Mouse (Mus musculus) right cerebral cortex, postnatal 10 days (tissue): ENCODE results near the gene Xylt1.

ENCODE experiments used
- DNase-seq, 2 experiments: peaks; one replicate each; pipeline ENCODE4 v3.0.0; 2021; ENCODE audit warnings: low spot score in 2 of 2

Xylt1 gene

DNA sequence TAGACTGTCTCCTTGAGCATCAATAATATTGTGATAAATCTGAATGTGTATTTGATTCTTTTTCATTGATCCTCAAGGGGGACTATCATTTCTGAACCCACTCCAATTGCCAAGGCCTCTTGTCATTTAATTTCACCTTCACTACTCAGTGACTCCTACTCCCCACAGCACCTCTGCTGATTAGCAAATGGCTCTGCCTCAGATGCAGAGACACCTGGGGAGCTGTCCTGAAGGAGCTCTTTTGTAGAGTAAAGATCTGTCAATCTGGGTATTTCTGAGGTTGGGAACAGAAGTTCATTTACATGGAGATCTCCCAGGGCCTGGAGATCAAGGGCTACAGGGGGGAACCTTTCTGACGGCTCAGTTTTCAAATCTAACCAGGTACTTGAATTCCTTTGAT lies 98.2 kb downstream of the Xylt1 start:
- no peak for DNase-seq

GRCm38 (mm10) chr7:117480831-117481230 lies 100.1 kb downstream of the Xylt1 start:
- no peak for DNase-seq

DNA sequence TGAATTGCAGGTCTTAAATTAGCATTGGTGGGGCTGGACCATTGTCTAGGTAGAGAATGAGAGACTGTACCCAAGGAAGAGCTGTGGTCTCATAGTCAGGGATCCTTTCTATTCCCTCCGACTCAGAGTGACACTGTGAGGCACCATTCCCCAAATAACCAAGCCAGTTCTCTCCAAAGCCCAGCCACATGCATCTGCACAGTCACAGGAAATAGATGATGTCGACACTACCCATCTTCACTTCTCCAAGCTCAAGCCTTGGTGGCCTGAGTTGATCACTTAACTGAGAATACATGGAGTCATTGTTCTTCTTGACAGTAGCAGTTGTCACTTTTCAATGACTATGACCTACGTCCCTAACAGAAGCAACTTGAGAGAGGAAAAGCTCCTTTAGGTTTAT lies 100.6 kb downstream of the Xylt1 start:
- DNase-seq: no peak

DNA sequence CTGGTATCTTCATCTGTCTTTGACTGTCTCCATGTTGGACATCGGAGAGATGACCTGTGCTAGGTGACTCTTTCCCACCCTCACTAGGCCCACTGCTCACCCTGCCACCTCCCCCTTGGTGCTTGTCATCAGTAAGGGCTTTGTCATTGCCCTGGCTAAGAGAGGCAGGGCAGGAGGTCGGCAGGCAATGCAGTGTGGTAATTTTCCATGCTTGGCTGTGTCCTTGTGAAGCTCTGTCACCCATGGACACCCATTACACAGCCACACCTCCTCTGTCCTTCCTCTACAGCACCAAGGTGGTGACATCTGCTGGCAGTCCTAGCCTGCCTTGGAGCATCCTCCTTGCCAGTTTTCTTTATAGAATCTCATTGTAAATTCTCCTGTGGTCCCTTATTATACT lies 101.9 kb downstream of the Xylt1 start:
- DNase-seq: no peak

- DNase-seq: no peak
Measured at GRCm38 (mm10) chr7:117484589-117484988, 103.8 kb downstream of the Xylt1 start.

- DNase-seq: no peak
Measured at GRCm38 (mm10) chr7:117484989-117485536, 104.3 kb downstream of the Xylt1 start.

GRCm38 (mm10) chr7:117486425-117487172 lies 105.8 kb downstream of the Xylt1 start:
- no peak for DNase-seq

- DNase-seq: no peak
Measured at GRCm38 (mm10) chr7:117487173-117487490, 106.4 kb downstream of the Xylt1 start.

- DNase-seq: no peak
Measured at GRCm38 (mm10) chr7:117489973-117490372, 109.2 kb downstream of the Xylt1 start.

DNA sequence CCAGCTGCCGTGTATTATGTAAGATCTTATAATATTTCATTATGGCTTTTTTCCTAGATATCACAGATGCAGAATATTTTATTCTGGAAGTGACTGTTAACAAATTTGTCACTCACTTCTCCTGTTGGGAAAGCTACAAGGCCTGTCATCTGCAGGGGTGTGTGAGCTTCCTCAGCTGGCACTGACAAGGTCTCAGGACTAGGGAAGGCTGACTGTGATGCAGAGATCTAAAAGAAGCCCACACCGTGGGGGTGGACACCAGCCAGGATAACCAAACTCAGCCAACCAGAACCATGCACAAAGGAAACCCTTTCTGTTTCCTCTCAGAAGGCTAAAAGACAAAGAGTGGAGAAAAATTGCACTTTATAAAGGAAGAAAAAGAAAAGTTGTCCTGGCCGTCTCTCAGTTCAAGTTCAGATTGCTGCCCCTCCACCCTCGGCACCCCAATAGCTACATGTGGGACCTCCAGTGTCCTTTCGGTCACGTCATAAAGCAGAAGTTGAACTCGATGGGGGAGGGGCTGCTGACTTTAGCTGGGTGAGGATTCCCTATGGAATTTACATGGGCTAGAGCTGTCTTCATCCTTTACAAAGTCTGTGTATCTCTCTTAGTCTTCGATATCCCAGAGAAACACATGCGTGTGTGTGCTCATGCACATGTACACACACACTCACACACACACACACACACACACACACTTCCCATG lies 109.9 kb downstream of the Xylt1 start:
- DNase-seq: no peak

DNA sequence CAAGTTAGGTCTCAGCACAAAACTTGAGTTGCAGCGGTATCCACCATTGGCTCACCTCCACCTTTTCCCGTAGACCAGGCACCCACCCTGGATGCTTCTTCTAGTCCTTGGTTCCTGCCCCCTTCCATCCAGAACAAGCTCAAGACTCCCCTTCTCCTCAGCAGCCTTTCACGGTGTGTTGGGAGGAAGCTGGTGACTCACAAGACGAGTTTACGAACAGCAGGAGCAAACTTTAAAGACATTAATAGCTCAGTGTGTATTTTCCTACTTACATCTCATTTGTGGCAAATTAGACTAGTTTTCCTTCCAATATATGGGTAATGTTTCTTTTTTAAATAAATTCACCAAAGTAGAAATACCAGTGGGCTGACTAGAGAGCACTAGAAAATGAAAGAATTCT lies 110.7 kb downstream of the Xylt1 start:
- DNase-seq: no peak

DNA sequence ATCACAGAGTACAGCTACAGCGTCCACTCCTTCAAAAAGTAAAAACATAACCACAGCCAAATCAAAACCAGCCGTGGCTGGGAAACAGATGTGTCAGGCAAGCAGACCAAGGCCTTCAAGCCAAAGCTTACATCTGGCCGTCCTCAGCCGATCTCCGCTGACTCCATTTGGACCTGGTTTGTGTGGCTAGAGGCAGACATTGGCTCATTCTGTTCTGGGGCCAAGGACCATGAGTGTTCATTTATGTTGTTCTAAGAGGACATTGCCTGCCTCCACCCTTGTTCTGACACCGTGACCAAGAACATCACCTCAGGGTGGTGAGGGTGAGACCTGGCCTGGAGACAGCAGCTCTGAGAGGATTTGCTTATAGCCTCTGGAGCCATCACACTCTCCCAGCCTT lies 113.4 kb downstream of the Xylt1 start:
- no peak for DNase-seq

DNA sequence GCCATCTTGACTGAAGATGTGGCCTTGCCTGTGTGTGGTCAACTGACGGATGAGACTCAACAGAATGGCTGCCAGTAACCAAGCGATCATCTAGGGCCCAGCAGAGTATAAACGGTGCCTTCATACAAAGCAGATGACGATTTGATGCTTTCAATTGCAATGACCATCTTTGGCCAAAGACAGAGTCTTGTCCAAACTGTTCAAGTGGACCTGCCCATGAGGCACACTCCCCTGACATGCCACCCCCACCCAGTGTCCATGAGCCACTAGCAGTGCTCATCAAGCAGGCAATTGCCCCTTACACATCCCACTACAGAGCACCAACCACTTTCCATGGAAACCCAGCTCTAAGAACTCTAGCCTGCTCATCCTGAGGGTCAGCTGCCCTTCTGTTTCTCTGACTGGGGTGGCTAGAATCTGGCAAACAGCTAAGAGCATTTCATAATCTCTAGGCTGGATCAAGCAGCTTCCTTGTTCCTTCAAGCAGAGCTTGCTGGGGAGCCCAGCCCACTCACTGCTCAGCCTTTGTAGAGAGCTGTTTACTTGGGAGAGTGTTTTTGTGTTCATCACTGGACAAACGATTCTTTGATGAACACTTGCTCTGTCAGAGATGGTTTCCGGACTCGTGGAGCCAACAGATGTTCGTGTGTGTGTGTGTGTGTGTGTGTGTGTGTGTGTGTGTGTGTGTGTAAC lies 114.0 kb downstream of the Xylt1 start:
- DNase-seq: peak; percentile 52 to 69

- peak in 1 of 2 experiments; percentile 58 for DNase-seq
Measured at GRCm38 (mm10) chr7:117495751-117496150, 115.0 kb downstream of the Xylt1 start.

DNA sequence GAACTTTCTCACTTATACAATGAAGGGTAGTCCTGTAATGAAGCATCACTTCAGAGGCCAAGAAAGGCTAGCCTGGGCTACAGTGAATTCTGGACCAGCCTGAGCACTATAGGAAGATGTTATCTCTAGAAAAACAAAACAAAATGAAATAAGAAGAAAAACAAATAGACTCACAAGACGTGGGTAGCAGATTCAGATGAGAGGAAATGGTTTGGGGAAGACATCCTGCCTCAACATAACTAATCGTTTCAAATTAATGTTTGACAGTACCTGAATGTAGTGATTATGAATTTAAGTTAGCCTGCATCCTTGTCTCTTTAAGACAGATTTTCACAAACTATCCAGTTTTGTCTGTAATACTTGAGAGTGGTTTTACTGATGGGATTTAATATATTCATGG lies 117.4 kb downstream of the Xylt1 start:
- DNase-seq: no peak

DNA sequence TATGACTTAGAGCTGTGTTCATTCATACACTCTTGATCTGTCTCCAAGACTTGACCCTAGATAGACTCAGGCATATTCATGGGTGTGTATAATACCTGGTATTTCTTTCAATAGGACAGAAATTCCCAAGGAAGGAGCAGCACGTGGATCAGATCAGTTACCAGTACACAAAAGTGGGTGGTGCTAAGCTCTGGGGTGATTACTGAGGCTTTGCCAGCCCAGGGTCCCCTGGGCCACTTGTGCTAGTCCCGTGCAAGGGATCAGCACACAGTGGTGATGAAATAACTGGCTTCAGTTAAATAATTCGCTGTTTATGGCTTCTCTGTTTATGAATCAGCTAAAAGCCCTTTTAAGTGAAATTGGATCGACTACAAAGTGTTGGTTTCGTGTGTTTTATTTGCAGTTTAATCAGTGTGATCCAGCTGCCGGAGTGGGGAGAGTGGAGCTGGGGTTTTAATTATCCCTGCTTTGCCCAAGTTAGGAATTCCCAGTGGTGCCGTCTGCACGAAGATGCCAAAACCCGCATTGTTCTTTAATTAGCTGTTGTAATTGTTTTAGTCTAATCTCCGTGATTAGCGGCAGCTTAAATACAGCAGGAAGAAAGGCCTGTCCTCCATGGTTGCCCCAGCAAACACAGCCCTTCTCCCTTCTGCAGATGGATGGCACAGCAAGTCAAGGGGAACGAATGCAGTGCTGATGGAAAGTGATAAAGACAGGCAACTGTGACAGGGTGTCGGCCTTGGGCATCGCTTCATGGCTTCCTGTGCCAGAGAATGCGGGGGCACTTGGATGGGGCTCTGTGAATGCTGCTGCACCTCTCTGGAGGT lies 120.8 kb downstream of the Xylt1 start:
- DNase-seq: no peak

GRCm38 (mm10) chr7:117502415-117502814 lies 121.6 kb downstream of the Xylt1 start:
- no peak for DNase-seq

DNA sequence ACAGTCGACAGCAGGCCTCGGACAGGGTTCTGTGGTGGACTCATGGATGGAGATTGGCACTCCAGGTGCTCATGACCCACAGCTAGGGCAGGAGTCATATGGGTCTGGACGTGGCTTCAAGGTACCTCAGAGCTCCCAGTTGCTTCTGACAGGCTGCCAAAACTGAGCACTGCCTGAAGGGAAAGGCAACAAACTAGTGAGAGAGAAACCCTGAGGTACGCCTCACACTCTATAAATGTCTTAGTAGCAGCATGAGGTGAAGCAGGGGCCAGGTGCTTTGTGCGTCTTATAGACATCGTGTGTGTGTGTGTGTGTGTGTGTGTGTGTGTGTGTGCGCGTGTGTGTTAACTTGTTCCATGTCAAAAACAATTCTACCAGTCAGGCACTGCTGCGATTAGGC lies 122.9 kb downstream of the Xylt1 start:
- DNase-seq: no peak

DNA sequence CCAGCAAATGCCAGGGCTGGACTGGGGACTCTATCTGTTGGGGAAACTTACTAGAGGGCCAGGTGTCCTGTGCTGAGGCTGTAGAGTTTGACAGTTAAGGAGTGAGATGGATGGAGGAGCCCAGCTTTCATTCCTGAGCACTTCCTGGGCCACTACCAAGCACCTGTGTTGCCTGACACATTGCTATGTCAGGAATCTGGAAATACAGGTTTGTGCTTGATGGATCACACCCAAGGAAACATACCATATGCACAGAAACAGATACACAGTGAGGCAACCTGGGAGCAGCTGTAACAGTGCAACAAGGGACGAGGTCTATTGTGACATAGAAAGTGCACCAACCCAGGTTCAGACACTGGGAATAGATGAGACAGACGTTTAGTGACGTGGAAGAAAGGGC lies 125.0 kb downstream of the Xylt1 start:
- no peak for DNase-seq

- no peak for DNase-seq
Measured at GRCm38 (mm10) chr7:117507351-117507750, 126.6 kb downstream of the Xylt1 start.

DNA sequence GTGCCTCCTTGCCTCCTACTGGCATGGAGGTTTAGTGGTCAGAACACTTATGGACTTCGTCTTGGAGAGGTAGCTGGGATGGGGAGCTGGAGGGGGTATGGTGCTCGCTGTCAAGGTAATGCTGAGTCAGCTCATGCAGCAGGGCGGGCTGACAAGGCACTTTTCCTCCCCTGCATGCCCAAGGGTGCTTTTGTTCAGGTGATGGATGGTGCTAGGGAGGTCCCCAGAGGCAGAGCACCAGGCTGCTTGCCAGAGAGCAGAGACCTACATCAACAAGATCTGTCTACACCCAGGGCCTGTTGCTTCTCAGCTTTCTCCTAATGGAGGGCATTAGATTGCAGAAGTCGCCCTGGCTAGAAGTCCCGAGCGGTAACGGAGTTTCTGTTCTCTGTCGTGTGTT lies 127.3 kb downstream of the Xylt1 start:
- no peak for DNase-seq

GRCm38 (mm10) chr7:117510113-117510512 lies 129.3 kb downstream of the Xylt1 start:
- peak; percentile 86 to 89 for DNase-seq
